Mouse (Mus musculus): Measurements from ENCODE around the gene Mllt1.

DNA sequence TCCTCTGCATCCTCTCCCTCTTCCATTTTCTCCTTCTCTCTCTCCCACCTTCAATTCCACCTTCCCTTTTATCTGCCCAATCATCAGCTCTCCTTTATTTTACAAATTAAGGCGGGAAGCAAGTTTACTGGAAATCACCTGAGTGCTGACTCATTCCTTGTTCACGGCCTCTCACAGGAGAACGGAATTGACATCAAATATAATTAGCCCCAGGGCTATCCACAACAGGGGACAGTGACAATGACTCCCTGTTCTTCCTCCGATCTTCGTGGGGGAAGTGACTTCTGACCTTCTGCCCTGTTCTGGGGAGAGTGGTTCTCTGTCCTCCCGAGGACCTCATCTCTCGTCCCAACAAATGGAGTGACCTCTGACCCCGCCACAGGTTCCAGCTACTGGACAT, 58.2 kb downstream of the Mllt1 start:
- TF ChIP-seq GATA1 (IDR thresholded peaks at IDR 0.05; ENCODE audit: borderline replicate concordance, low read length), result no peak
- TF ChIP-seq FLI1 (IDR thresholded peaks at IDR 0.05; ENCODE audit: low read length), result no peak
